Mouse (Mus musculus) kidney, embryonic 16.5 days (tissue): ENCODE measurements around the gene Ice1. TPM values are rescaled to one million over a fixed set of nuclear protein-coding genes. Genes with fewer than 3 reads are reported as not detected.

Experiments used
- ATAC-seq: fragments of 200-750 bp; cut with Nextera tagmentation; 2 replicates; pipeline ENCODE4 v1.8.0; 2017; ENCODE audit warnings: moderate TSS enrichment; ENCODE audit not compliant: low FRiP score, low TSS enrichment
- H3K27ac ChIP-seq: fragments of 300-500 bp; sonication (generic); 2 replicates; pipeline ENCODE4 v1.5.1; 2014; ENCODE audit warnings: low read length
- H3K27me3 ChIP-seq: fragments of 300-500 bp; sonication (generic); 2 replicates; pipeline ENCODE4 v1.6.1; 2014; ENCODE audit warnings: low read length, control low read depth, mixed read lengths; ENCODE audit not compliant: insufficient read depth
- H3K36me3 ChIP-seq: fragments of 300-500 bp; sonication (generic); 2 replicates; pipeline ENCODE4 v1.6.1; 2014; ENCODE audit warnings: low read length, control low read depth, mixed read lengths; ENCODE audit not compliant: insufficient read depth
- H3K4me1 ChIP-seq: fragments of 300-500 bp; sonication (generic); 2 replicates; pipeline ENCODE4 v1.6.1; 2014; ENCODE audit warnings: low read length, control low read depth, mixed read lengths; ENCODE audit not compliant: insufficient read depth
- H3K4me2 ChIP-seq: fragments of 300-500 bp; sonication (generic); replicated peaks from 2 replicates; pipeline ENCODE4 v1.6.1; 2014; ENCODE audit warnings: low read depth, low read length
- H3K4me3 ChIP-seq: fragments of 300-500 bp; sonication (generic); 2 replicates; pipeline ENCODE4 v1.5.1; 2014; ENCODE audit warnings: mild to moderate bottlenecking, low read length
- H3K9ac ChIP-seq: fragments of 300-500 bp; sonication (generic); replicated peaks from 2 replicates; pipeline ENCODE4 v1.6.1; 2014; ENCODE audit warnings: low read length
- H3K9me3 ChIP-seq: fragments of 300-500 bp; sonication (generic); 2 replicates; pipeline ENCODE4 v1.6.1; 2016; ENCODE audit warnings: low read length, control low read depth
- WGBS: fragments of 180-500 bp; shearing (Covaris S2); extraction: QIAGEN DNeasy Blood & Tissue Kit; methylation state at CpG from one replicate; pipeline ENCODE4 v1.1.7; 2014; 5-methylcytosine and 5-hydroxymethylcytosine counted together
- polyA plus RNA-seq: library from polyadenylated mRNA; unstranded; fragments of >200 nt; fragmentation: Nextera tagmentation; extraction: Ambion mirVana; gene quantifications from 2 replicates; pipeline ENCODE4 v1.2.1, GENCODE M21; 2015

Ice1 gene
- polyA plus RNA-seq, 1 experiment from 2014 or later: 19.9 TPM

DNA sequence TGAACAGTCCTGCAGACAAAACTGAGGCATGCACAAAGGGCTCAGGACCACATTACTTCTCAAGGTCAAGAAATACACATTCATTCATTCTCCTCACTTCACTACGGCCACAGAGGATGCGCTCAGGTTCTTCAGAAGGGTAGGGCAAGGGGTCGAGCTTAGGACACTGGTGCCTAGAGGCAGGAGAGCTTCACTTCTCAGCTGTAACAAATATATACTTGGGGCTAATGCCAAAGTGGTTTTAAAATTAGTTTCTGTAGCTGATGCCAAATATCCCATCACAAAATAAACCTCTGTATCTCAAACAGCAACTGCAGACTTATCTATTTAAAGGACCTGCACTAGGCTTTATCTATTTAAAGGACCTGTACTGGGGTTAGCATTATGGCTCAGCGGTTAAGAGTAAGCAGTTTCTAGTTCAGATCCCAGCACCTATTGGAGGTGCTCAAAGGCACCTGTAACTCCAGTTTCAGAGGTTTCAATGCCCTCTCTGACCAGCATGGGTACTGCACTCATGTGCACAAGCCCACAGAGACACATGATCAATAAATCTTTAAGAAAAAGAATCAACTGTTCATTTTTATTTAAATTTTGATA, 14.9 kb downstream of the Ice1 start:
- no peak overlapping the region for H3K9ac ChIP-seq
- no peaks in the 10 kb centered on the region for H3K4me1 ChIP-seq
- H3K27me3 ChIP-seq: no peaks in the 10 kb centered on the region
- WGBS: 97% methylated on average over 4 of the region's 4 CpGs
- no peaks in the 10 kb centered on the region for H3K9me3 ChIP-seq
- H3K4me3 ChIP-seq: no peak overlapping the region
- no peak overlapping the region for H3K27ac ChIP-seq
- no peak for ATAC-seq
- H3K36me3 ChIP-seq: peaks cover 19% of the 10 kb centered on the region
- H3K4me2 ChIP-seq: no peak overlapping the region

- H3K9ac ChIP-seq: no peak overlapping the region
Observed at GRCm38 (mm10) chr13:70621509-70621908, 15.9 kb downstream of the Ice1 start.

GRCm38 (mm10) chr13:70612837-70613236, 24.6 kb downstream of the Ice1 start:
- H3K4me3 ChIP-seq: no peak overlapping the region
- 80% methylated on average over 2 of the region's 2 CpGs for WGBS
- peaks cover 69% of the 10 kb centered on the region for H3K36me3 ChIP-seq

More at GRCm38 (mm10) chr13:70621509-70621908, 15.9 kb downstream of the Ice1 start:
- Histone ChIP-seq H3K27ac (no peak overlapping the region), H3K36me3 (peaks cover 28% of the 10 kb centered on the region), H3K4me2 (no peak overlapping the region), H3K4me1 (no peaks in the 10 kb centered on the region), H3K9me3 (no peaks in the 10 kb centered on the region), H3K4me3 (no peak overlapping the region), H3K27me3 (no peaks in the 10 kb centered on the region)
- no peak for ATAC-seq
- 91% methylated on average over 9 of the region's 9 CpGs for WGBS

GRCm38 (mm10) chr13:70610431-70611420, 26.7 kb downstream of the Ice1 start:
- peaks cover 70% of the 10 kb centered on the region for H3K36me3 ChIP-seq
- H3K9ac ChIP-seq: no peak overlapping the region
- no peaks in the 10 kb centered on the region for H3K27me3 ChIP-seq
- no peak overlapping the region for H3K4me2 ChIP-seq
- no peaks in the 10 kb centered on the region for H3K4me1 ChIP-seq
- no peaks in the 10 kb centered on the region for H3K9me3 ChIP-seq
- WGBS: 86% methylated on average over 15 of the region's 15 CpGs
- H3K4me3 ChIP-seq: no peak overlapping the region
- no peak overlapping the region for H3K27ac ChIP-seq
- ATAC-seq: peak; percentile 36; the same call in 1 of the 2 replicates

More at GRCm38 (mm10) chr13:70612837-70613236, 24.6 kb downstream of the Ice1 start:
- Histone ChIP-seq H3K4me1 (no peaks in the 10 kb centered on the region), H3K27me3 (no peaks in the 10 kb centered on the region), H3K9me3 (no peaks in the 10 kb centered on the region), H3K4me2 (no peak overlapping the region), H3K27ac (no peak overlapping the region), H3K9ac (no peak overlapping the region)
- ATAC-seq: no peak

GRCm38 (mm10) chr13:70609632-70610031, 27.8 kb downstream of the Ice1 start:
- H3K9ac ChIP-seq: no peak overlapping the region
- peaks cover 73% of the 10 kb centered on the region for H3K36me3 ChIP-seq
- H3K27ac ChIP-seq: no peak overlapping the region
- no peaks in the 10 kb centered on the region for H3K27me3 ChIP-seq
- no peak overlapping the region for H3K4me2 ChIP-seq
- ATAC-seq: peak; percentile 77; the same call in 1 of the 2 replicates
- H3K9me3 ChIP-seq: no peaks in the 10 kb centered on the region
- WGBS: 88% methylated on average over 3 of the region's 3 CpGs
- no peaks in the 10 kb centered on the region for H3K4me1 ChIP-seq
- H3K4me3 ChIP-seq: no peak overlapping the region

- Histone ChIP-seq H3K27ac (no peak overlapping the region), H3K27me3 (no peaks in the 10 kb centered on the region), H3K9ac (no peak overlapping the region), H3K9me3 (no peaks in the 10 kb centered on the region), H3K4me3 (no peak overlapping the region), H3K4me2 (no peak overlapping the region), H3K4me1 (0 out of 2 replicates have a peak, but pooled peaks cover 3% of the 10 kb centered on the region), H3K36me3 (peaks cover 88% of the 10 kb centered on the region)
- no peak for ATAC-seq
- WGBS: 96% methylated on average over 5 of the region's 5 CpGs
Observed at GRCm38 (mm10) chr13:70605366-70605765, 32.1 kb downstream of the Ice1 start.

- no peak for ATAC-seq
- Histone ChIP-seq H3K9me3 (no peaks in the 10 kb centered on the region), H3K36me3 (peaks cover 87% of the 10 kb centered on the region), H3K27ac (no peak overlapping the region), H3K27me3 (no peaks in the 10 kb centered on the region), H3K4me2 (no peak overlapping the region), H3K9ac (no peak overlapping the region), H3K4me3 (no peak overlapping the region), H3K4me1 (0 out of 2 replicates have a peak, but pooled peaks cover 3% of the 10 kb centered on the region)
- 85% methylated on average over 8 of the region's 8 CpGs for WGBS
Observed at GRCm38 (mm10) chr13:70604723-70605122, 32.7 kb downstream of the Ice1 start.

DNA sequence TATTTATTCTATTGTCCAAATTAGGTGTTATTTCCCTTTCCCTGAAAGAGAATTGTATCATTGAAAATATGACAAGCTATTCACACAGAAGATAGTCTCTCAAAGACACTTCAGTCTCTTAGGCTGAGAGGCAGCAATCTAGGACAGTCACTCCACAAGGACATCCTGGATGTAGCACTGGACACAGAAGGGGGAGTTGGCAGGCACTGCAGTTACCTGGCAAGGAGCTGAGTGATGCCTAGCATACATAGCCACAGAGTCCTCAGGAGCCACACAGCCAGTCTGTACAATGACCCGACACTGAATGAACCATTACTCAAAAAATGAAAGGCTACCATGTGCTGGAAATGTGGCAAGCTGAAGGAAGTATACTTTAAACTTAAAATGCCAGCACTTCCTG, 35.9 kb downstream of the Ice1 start:
- H3K4me3 ChIP-seq: no peak overlapping the region
- H3K9ac ChIP-seq: no peak overlapping the region
- H3K27ac ChIP-seq: no peak overlapping the region
- no peak overlapping the region for H3K4me2 ChIP-seq
- no peaks in the 10 kb centered on the region for H3K9me3 ChIP-seq
- WGBS: 86% methylated on average over 1 of the region's 1 CpGs
- no peak for ATAC-seq
- 0 out of 2 replicates have a peak, but pooled peaks cover 3% of the 10 kb centered on the region for H3K4me1 ChIP-seq
- peaks cover 65% of the 10 kb centered on the region for H3K36me3 ChIP-seq
- no peaks in the 10 kb centered on the region for H3K27me3 ChIP-seq

DNA sequence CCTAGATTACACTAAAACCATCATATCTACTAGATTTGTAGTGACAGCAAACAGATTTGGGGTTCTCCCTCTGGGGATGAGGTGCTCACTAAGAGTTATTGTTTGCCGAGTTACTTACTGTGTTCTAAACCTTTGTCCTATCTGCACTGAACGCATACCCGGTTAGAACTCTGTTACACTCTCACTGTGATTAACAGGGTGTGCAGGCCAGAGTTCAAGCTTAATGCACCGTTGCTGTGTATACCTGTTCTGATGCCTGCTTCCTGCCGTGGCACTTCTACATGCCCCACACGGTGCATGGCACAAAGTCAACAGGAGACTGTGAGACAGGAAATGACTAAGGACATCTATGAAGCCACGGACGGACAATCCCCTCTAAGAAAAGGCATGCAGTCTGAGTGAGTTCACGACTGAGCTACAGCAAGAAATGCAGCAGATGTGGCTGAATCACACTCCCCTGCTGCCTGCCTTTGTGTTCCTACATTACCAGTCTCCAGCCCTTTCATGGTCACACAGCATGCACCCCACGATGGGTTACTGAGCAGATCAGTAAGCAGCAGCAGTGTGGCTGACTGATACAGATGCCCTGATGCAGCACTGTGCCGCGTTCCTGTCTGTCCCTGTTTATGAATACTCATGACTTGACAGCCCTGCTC, 37.3 kb downstream of the Ice1 start:
- WGBS: 69% methylated on average over 12 of the region's 12 CpGs
- Histone ChIP-seq H3K4me2 (no peak overlapping the region), H3K27me3 (no peaks in the 10 kb centered on the region), H3K9ac (no peak overlapping the region), H3K9me3 (no peaks in the 10 kb centered on the region), H3K27ac (peak overlapping the region; percentile 57), H3K36me3 (peaks cover 65% of the 10 kb centered on the region), H3K4me3 (no peak overlapping the region), H3K4me1 (0 out of 2 replicates have a peak, but pooled peaks cover 3% of the 10 kb centered on the region)
- peak; percentile 86; the same call in 1 of the 2 replicates for ATAC-seq
